Mouse (Mus musculus) mesoderm, embryonic 11.5 days (tissue): ENCODE measurements around the gene Oser1.

ENCODE experiments used
- DNase-seq: peaks from one replicate; pipeline ENCODE4 v3.0.0-alpha.2; 2012; ENCODE audit warnings: low read depth, low spot score

Oser1 gene

DNA sequence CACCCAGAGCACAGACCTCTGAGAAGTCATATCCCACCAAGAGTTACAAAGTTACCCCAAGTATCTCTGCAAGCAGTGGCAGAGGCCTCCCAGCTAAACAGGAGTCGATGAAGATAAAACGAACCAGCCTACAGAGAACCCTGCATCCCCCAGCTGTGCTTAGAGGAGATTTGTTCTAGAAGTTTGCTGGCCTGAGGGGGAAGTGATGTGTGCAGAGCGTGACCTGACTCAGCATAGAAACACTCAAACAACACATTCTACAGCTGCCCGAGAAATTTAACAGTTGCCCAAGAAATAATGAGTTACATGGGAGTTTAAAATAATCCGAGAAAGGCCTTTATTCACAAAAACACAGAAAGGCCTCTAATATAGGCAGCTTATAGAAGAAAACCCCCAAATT is 65.8 kb downstream of the Oser1 start:
- DNase-seq = no peak

DNA sequence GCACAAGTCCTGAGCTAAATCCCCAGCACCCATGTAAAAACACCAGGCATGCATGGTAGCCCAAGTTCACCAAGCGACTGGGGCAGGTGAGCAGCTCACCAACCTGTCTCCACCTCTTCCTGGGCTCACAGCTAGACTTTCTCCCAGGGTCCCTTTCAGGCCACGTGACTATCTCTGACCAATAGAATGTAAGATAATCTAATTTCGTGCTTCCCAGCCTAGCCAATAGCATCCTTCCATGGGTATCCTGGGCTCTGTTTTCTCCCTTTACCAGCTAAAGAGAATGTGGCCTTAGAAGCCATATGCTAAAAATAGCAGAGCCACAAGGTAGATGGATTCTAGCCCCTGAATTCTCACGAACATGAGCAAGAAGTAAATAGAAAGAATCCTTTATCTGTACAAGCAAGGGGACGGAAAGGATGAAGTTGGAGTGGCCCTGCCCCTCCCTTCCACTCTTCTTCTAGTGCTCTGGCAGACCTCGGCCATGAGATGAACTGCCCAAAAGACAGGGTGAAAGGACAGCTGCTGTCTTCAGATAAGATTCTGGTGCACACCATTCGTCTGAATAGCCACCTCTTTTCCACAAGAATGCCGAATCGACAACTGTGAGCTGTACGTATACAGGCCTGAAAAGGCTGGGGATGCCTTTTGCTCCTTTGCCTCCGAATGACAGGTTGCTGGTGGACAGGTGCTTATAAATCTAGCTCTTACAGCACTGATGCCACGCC is 68.2 kb downstream of the Oser1 start:
- DNase-seq = no peak
